Mouse (Mus musculus) neural tube, embryonic 13.5 days (tissue): ENCODE measurements around the gene Fam184b. TPM values are rescaled to one million over a fixed set of nuclear protein-coding genes. Genes with fewer than 3 reads are reported as not detected.

Experiments used
- polyA plus RNA-seq: library from polyadenylated mRNA; unstranded; fragments of >200 nt; fragmentation: Nextera tagmentation; extraction: Ambion mirVana; gene quantifications from 2 replicates; pipeline ENCODE4 v1.2.1, GENCODE M21; 2015

Gene Fam184b
- polyA plus RNA-seq, 1 experiment from 2014 or later, result 4.0 TPM

Other genes with a start within 250 kb of the Fam184b start
- 124 and 136 TPM in 2 replicates for gene Qdpr, start 189.4 kb downstream of the Fam184b start, polyA plus RNA-seq
- 0.63 TPM in 1 of 2 replicates, not detected in the other for gene Clrn2, start 185.9 kb downstream of the Fam184b start, polyA plus RNA-seq
- 33.2 and 41.5 TPM in 2 replicates for gene Lap3, start 146.2 kb downstream of the Fam184b start, polyA plus RNA-seq
- gene Med28, start 119.4 kb downstream of the Fam184b start, polyA plus RNA-seq, result 261 and 272 TPM in 2 replicates
- gene Ncapg, start 30.3 kb upstream of the Fam184b start, polyA plus RNA-seq, result 9.1 and 10.1 TPM in 2 replicates
- gene Lcorl, start 218.0 kb upstream of the Fam184b start, polyA plus RNA-seq, result 49.0 and 54.3 TPM in 2 replicates